Mouse (Mus musculus) liver, postnatal 0 days (tissue): ENCODE measurements around the gene Acsbg2. TPM values are rescaled to one million over a fixed set of nuclear protein-coding genes. Genes with fewer than 3 reads are reported as not detected.

Experiments used
- ATAC-seq: fragments of 200-750 bp; cut with Nextera tagmentation; 2 replicates; pipeline ENCODE4 v1.8.0; 2017; ENCODE audit warnings: mild to moderate bottlenecking, moderate library complexity
- DNase-seq: peaks from one replicate; pipeline ENCODE4 v3.0.0-alpha.2; 2016
- H3K27ac ChIP-seq: fragments of 300-500 bp; sonication (generic); 2 replicates; pipeline ENCODE4 v1.5.1; 2014; ENCODE audit warnings: antibody characterized with exemption, moderate library complexity, mild to moderate bottlenecking, low read depth
- H3K27me3 ChIP-seq: fragments of 300-500 bp; sonication (generic); 2 replicates; pipeline ENCODE4 v1.6.1; 2014; ENCODE audit warnings: low read length, control low read depth, mixed read lengths; ENCODE audit not compliant: insufficient read depth
- H3K36me3 ChIP-seq: fragments of 300-500 bp; sonication (generic); replicated peaks from 2 replicates; pipeline ENCODE4 v1.6.1; 2014; ENCODE audit warnings: mild to moderate bottlenecking, control low read depth, low read length, moderate library complexity, mixed read lengths; ENCODE audit not compliant: insufficient read depth
- H3K4me1 ChIP-seq: fragments of 300-500 bp; sonication (generic); 2 replicates; pipeline ENCODE4 v1.6.1; 2014; ENCODE audit warnings: antibody characterized with exemption, mild to moderate bottlenecking, control low read depth; ENCODE audit not compliant: insufficient read depth
- H3K4me2 ChIP-seq: fragments of 300-500 bp; sonication (generic); 2 replicates; pipeline ENCODE4 v1.6.1; 2014; ENCODE audit warnings: low read depth, mild to moderate bottlenecking, low read length, moderate library complexity, mixed read lengths
- H3K4me3 ChIP-seq: fragments of 300-500 bp; sonication (generic); 2 replicates; pipeline ENCODE4 v1.5.1; 2014; ENCODE audit warnings: low read depth, low read length
- H3K9ac ChIP-seq: fragments of 300-500 bp; sonication (generic); replicated peaks from 2 replicates; pipeline ENCODE4 v1.6.1; 2014; ENCODE audit warnings: mild to moderate bottlenecking, moderate library complexity
- H3K9me3 ChIP-seq: fragments of 300-500 bp; sonication (generic); 2 replicates; pipeline ENCODE4 v1.6.1; 2016; ENCODE audit warnings: mild to moderate bottlenecking, control low read depth, low read length, mixed read lengths
- CTCF ChIP-seq: sonication (generic); IDR thresholded peaks from 2 replicates; pipeline ENCODE4 v1.5.1; 2016; ENCODE audit warnings: antibody characterized with exemption, low read depth
- EP300 ChIP-seq: IDR thresholded peaks from 2 replicates; pipeline ENCODE4 v1.6.1; 2016; ENCODE audit warnings: antibody characterized with exemption, low read depth, mild to moderate bottlenecking
- WGBS: fragments of 180-500 bp; shearing (Covaris S2); extraction: QIAGEN DNeasy Blood & Tissue Kit; methylation state at CpG from one replicate; pipeline ENCODE4 v1.1.7; 2014; ENCODE audit not compliant: insufficient replicate concordance; 5-methylcytosine and 5-hydroxymethylcytosine counted together
- polyA plus RNA-seq: library from polyadenylated mRNA; unstranded; fragments of >200 nt; fragmentation: Nextera tagmentation; extraction: Ambion mirVana; gene quantifications from 2 replicates; pipeline ENCODE4 v1.2.1, GENCODE M21; 2015

The Acsbg2 gene
- polyA plus RNA-seq, 1 experiment from 2014 or later = not detected

DNA sequence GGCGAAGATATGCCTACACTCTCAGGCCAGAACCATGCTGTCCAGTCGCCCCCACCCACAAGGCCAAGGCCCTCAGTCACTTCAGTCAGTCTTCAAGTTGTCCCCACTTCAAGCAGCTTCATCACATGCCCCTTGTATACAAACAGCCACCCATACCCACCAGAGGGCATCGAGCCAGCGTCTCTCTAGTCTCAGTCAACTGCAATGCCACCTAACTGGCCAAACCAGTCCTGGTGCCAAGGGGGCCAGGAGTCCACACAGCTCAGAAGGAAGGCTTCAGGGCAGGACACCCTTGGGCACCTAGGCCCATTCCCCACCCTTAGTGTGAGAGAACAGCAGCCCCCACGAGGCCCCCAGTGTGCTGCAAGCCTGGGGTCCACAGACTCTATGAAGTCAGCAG, 32.8 kb upstream of the Acsbg2 start:
- WGBS = 88% methylated on average over 4 of the region's 5 CpGs
- DNase-seq (no peak), ATAC-seq (no peak)
- Histone ChIP-seq H3K9me3 (no peaks in the 10 kb centered on the region), H3K27ac (no peak overlapping the region), H3K4me2 (no peak overlapping the region), H3K36me3 (peaks cover 28% of the 10 kb centered on the region), H3K27me3 (no peaks in the 10 kb centered on the region), H3K4me1 (no peaks in the 10 kb centered on the region), H3K4me3 (no peak overlapping the region), H3K9ac (no peak overlapping the region)
- TF ChIP-seq CTCF (no peak), EP300 (no peak)

DNA sequence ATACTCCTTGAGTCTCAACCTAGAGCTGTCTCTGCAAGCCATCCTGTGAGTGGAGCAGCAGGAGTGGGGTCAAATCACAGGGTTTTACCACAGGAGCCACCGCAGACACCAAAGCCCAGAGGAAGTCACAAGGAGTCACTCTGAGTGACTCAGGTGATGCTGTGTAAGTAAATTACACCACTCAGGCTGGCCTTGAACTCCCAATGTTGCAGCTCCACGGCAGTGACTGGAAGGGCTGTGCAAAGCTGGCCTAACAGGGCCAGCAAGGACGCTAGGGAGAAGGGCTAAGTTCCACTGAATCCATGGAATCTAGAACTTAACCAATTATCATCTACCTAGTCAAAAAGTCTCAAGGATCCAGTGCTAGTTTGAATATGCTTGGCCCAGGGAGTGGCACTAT, 31.9 kb upstream of the Acsbg2 start:
- Histone ChIP-seq H3K9ac (no peak overlapping the region), H3K4me2 (no peak overlapping the region), H3K9me3 (no peaks in the 10 kb centered on the region), H3K36me3 (peaks cover 30% of the 10 kb centered on the region), H3K4me1 (no peaks in the 10 kb centered on the region), H3K4me3 (no peak overlapping the region), H3K27ac (no peak overlapping the region), H3K27me3 (no peaks in the 10 kb centered on the region)
- ATAC-seq = no peak
- 84% methylated on average over 3 of the region's 3 CpGs for WGBS
- no peak for DNase-seq
- TF ChIP-seq EP300 (no peak), CTCF (no peak)

DNA sequence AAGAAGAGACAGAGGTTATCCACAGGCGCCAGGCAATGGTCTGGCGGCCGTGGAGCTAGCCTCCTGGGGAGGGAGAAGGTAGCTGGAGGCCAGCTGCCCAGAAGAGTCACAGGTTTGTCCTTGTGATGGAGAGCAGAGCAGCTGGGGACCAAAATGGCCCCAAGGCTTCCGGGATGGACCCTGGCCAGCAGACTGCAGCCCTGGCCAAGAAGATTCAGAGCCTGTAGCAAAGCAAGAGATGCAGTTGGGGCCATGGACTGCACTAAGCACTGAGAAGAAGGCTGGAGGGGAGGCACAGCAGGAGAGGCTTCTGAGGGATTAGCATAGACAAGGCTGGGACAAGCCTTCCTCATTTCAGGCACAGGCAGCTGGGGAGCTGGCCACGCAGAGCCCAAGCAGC, 28.5 kb upstream of the Acsbg2 start:
- H3K9ac ChIP-seq = no peak overlapping the region
- no peak overlapping the region for H3K4me2 ChIP-seq
- TF ChIP-seq EP300 = no peak
- TF ChIP-seq CTCF = no peak
- peaks cover 41% of the 10 kb centered on the region for H3K36me3 ChIP-seq
- DNase-seq (no peak), ATAC-seq (no peak)
- H3K27ac ChIP-seq = no peak overlapping the region
- H3K4me1 ChIP-seq = no peaks in the 10 kb centered on the region
- H3K9me3 ChIP-seq = no peaks in the 10 kb centered on the region
- 74% methylated on average over 5 of the region's 5 CpGs for WGBS
- no peak overlapping the region for H3K4me3 ChIP-seq
- no peaks in the 10 kb centered on the region for H3K27me3 ChIP-seq

- TF ChIP-seq EP300 = no peak
- peak; percentile 98 for TF ChIP-seq CTCF
- no peaks in the 10 kb centered on the region for H3K4me1 ChIP-seq
- peak; percentile 83 for ATAC-seq
- no peaks in the 10 kb centered on the region for H3K27me3 ChIP-seq
- DNase-seq = peak; percentile 88
- no peak overlapping the region for H3K4me3 ChIP-seq
- WGBS = 75% methylated on average over 7 of the region's 7 CpGs
- H3K9me3 ChIP-seq = no peaks in the 10 kb centered on the region
- H3K4me2 ChIP-seq = no peak overlapping the region
- H3K9ac ChIP-seq = no peak overlapping the region
- H3K27ac ChIP-seq = no peak overlapping the region
- H3K36me3 ChIP-seq = peaks cover 57% of the 10 kb centered on the region
Observed at GRCm38 (mm10) chr17:56897630-56898195, 23.5 kb upstream of the Acsbg2 start.

GRCm38 (mm10) chr17:56896513-56897129, 22.4 kb upstream of the Acsbg2 start:
- H3K36me3 ChIP-seq = peaks cover 53% of the 10 kb centered on the region
- no peak overlapping the region for H3K27ac ChIP-seq
- no peaks in the 10 kb centered on the region for H3K4me1 ChIP-seq
- WGBS = 91% methylated on average over 6 of the region's 6 CpGs
- TF ChIP-seq EP300 (no peak), CTCF (no peak)
- no peaks in the 10 kb centered on the region for H3K27me3 ChIP-seq
- no peaks in the 10 kb centered on the region for H3K9me3 ChIP-seq
- H3K9ac ChIP-seq = no peak overlapping the region
- H3K4me3 ChIP-seq = no peak overlapping the region
- DNase-seq (no peak), ATAC-seq (no peak)
- no peak overlapping the region for H3K4me2 ChIP-seq

- H3K27me3 ChIP-seq = no peaks in the 10 kb centered on the region
- TF ChIP-seq EP300 (no peak), CTCF (no peak)
- no peaks in the 10 kb centered on the region for H3K4me1 ChIP-seq
- H3K27ac ChIP-seq = no peak overlapping the region
- WGBS = 82% methylated on average over 9 of the region's 9 CpGs
- DNase-seq (no peak), ATAC-seq (no peak)
- no peak overlapping the region for H3K9ac ChIP-seq
- peaks cover 49% of the 10 kb centered on the region for H3K36me3 ChIP-seq
- H3K9me3 ChIP-seq = no peaks in the 10 kb centered on the region
- no peak overlapping the region for H3K4me2 ChIP-seq
- no peak overlapping the region for H3K4me3 ChIP-seq
Observed at GRCm38 (mm10) chr17:56895368-56895918, 21.2 kb upstream of the Acsbg2 start.
